Mouse (Mus musculus) megakaryocyte-erythroid progenitor cell, adult 5-6 weeks (primary cell): ENCODE measurements around the gene Sorbs1. TPM values are rescaled to one million over a fixed set of nuclear protein-coding genes. Genes with fewer than 3 reads are reported as not detected.

Experiments
- ATAC-seq: replicated peaks from 2 replicates; pipeline ENCODE4 v1.8.0; 2016; ENCODE audit warnings: mild to moderate bottlenecking, inconsistent platforms; ENCODE audit not compliant: severe bottlenecking, poor library complexity, low FRiP score, low TSS enrichment
- total RNA-seq, 2 experiments: library from RNA; stranded (forward) in 1 of 2; stranded (reverse) in 1 of 2; fragments of 200-1000, 215-1000 nt in 1 of 2; fragments of >200 nt in 1 of 2; fragmentation: Nextera tagmentation in 1 of 2; gene quantifications; 2 replicates each; pipeline ENCODE4 v1.2.3; 2014 to 2017

The Sorbs1 gene
- total RNA-seq, 2 experiments from 2014 or later: 13.9 to 30.4 TPM

- no peak for ATAC-seq
Measured at GRCm38 (mm10) chr19:40359712-40360394, 153.7 kb downstream of the Sorbs1 start.

DNA sequence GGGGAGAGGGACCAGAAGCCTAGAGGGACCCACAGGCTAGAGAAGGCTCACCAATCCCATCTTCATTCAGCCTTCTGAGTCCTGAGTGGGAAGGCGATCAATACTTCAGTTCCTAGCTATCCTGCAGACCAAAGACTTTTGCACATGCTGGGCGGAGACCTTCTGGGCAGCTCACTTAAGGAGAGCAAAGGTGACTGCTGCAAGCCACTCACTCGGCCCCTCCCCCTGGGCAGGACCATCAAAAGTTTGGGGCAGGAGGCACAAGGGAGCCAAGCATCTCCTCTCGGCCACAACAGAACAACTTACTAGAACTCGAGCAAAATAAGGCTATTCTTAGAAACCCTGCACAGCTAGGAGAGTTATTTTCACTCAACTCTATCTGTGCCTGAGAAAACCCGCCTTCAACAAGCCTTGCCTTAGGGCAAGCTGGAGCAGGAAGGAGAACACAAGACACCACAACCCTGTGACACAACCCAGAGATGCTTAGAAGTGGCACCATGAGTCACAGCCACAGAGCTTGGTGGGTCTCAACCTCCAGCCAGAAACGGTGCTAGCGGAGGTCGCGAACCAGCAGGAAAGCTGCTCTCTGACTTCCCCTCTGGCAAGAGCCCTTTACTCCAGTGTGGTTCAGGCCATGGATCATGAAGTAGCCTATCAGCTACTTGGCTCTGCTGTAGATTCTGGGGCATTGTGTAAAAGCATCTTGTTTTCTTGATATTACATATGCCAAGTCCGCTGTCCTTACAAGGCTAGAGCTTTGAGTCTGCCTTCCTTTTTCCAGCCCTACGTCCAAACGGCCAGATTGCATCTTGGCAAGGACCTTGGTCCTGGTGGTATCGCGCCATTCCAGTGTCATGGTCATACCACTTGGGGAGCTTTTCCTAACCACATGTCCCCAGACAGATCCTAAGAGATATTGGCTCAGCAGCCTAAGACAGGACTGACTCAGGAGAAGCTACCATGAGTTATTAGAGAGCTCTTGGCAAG is 156.8 kb downstream of the Sorbs1 start:
- no peak for ATAC-seq

DNA sequence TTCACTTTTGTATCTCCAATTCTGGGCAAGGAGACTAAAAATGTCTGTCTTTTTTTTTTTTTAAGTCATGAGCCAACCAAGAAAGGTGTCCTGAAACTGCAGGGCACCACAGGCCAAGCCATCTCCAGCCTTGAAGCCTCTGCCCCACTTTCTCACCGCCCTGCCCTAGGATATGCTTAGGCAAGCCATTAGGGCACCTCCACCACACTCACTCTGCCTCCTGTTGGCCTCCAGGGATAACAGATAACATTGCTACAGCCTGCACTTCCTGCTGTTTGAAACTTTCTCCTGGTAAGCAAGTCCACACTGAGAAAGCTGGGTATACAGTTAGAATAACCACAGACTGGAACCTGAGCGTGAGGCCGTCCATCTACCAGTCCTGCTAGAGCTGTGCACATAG is 158.5 kb downstream of the Sorbs1 start:
- ATAC-seq: no peak

DNA sequence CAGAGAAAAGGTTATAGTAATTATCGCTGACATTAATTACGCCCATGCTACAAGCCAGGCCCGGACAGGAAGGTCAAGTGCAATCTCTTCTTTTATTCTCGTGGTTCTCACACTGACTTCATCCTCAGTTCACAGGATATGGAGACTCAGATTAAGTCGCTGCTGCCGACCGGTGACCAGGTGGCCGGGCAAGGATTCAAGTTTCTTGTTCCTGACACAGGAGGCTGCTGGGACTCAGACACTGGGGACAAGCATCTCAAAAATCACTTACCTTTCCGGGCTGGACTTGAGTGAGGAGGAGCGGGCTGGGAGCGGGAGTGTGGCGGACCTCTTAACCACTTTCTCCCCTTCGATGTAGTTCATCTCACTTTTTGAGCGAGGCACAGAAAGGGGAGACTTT is 161.6 kb downstream of the Sorbs1 start:
- no peak for ATAC-seq

DNA sequence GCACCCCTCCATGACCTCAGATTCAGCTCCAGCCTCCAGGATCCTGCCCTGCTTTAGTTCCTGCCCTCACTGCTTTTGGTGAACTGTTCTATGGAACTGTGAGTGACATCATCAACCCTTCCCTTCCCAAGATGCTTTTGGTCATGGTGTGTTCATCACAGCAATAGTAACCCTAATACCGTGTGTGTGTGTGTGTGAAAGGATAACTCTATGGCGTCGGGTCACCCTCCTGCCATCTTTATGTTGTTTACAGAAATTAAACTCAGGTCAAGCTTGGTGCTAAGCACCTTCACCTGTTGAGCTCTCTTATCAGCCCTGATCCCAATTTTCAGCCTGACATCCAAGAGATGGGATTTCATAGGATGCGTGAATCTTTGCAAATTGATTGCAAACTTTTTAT is 162.7 kb downstream of the Sorbs1 start:
- ATAC-seq: no peak

DNA sequence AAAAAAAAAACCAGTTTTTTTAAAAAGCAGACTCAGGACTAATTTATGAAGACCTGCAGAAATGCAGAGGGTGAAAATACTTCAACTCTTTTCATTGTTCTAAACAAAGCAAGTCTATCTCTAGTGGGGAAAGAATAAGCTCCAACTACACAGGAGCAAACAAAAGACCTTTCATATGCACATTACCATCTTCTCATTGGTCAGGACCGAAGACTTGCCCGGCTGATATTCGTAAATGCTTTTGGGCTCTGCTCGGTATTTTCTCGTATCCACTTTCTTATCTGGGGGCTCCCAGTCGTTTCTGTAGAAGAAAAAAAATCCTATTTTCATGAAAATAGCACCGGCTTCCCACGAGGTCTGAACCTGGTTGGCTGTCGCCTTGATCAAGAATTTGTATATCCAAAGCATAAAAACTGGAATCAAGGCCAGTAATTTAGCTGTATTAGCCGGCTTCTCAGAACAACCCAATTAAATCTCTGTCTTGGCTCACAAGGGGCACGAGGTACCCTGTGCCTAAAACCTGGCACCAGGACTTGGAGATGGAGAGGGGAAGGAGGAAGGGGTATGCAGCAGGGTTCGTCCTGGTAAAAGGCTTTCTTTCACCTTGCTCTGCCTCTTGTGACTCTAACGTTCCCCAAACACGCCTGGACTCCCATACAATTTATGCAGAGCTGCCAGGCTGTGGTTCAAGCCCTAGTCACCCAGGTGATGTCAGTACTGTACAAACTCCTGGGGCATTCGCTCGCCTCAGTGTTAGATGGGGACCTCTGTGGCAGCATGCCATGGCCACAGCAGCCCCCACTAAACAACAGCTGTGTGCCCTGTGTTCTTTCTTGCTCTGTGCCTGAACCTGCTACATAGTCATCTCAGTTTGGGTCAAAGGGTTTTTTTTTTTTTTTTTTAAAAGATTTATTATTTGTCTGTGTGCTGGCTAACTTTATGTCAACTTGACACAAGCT is 163.6 kb downstream of the Sorbs1 start:
- ATAC-seq: no peak

- ATAC-seq: no peak
Measured at GRCm38 (mm10) chr19:40349281-40349680, 164.3 kb downstream of the Sorbs1 start.

DNA sequence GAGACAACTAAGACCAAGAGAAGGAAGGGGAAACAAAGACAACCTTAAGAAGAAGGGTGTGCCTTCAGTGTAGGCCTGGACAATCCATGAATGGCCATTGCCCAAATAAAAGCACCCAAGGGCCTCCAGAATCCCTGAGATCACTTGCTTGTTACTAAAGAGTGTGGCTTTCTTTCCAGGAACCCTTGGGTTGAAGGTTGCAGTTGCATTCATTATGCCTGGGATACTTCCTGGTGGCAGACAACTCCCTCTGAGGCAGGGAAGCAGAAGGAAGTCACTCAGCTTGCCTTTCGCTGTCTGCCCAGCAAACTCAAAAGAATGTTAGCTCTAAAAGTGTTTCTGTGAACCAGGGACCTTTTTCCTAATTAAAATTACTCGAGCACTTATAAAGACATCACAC is 164.9 kb downstream of the Sorbs1 start:
- no peak for ATAC-seq

DNA sequence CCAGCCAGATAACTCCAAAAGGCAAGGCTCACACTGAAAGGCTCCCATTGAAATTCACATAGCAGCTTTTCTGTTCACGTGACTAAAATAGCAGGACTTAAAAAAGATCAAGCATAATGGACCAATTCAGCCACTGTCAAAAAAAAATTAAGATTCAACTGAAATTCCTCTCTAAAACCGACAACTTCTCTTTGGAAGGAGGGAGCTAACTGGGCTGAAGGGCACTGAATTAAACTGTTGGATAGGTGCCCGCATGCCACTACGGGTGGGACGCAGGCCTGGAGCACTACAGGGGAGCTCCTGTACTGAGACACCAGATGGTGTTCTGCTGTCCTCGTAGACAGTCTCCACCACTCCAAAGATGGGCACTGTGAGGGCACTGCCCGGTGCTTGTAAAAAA is 165.4 kb downstream of the Sorbs1 start:
- ATAC-seq: no peak

- no peak for ATAC-seq
Measured at GRCm38 (mm10) chr19:40346908-40347307, 166.7 kb downstream of the Sorbs1 start.

- no peak for ATAC-seq
Measured at GRCm38 (mm10) chr19:40346232-40346844, 167.2 kb downstream of the Sorbs1 start.

DNA sequence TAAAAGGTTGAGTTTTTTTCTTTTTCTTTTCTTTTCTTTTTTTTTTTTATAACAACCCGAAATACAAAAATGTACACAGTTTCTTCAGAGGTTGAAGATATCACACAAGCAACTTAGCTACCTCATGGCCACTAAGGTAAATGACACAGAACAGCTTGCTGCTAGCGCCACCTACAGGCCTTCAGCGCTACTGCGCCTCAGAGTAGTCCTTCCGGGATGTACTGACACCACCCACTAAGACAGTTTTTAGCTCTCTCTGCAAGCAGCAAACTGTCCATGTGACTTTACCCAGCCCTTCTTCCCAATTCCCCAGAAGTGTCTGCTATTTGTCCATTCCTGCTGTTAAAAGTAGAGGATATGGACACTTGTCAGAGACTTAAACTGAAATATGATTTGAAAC is 167.9 kb downstream of the Sorbs1 start:
- peak; percentile 86 for ATAC-seq

- ATAC-seq: peak; percentile 87
Measured at GRCm38 (mm10) chr19:40343018-40343417, 170.6 kb downstream of the Sorbs1 start.

- no peak for ATAC-seq
Measured at GRCm38 (mm10) chr19:40341141-40341540, 172.4 kb downstream of the Sorbs1 start.

- ATAC-seq: no peak
Measured at GRCm38 (mm10) chr19:40336694-40337093, 176.9 kb downstream of the Sorbs1 start.

- ATAC-seq: no peak
Measured at GRCm38 (mm10) chr19:40333905-40334304, 179.7 kb downstream of the Sorbs1 start.

GRCm38 (mm10) chr19:40333081-40333480 is 180.5 kb downstream of the Sorbs1 start:
- no peak for ATAC-seq

DNA sequence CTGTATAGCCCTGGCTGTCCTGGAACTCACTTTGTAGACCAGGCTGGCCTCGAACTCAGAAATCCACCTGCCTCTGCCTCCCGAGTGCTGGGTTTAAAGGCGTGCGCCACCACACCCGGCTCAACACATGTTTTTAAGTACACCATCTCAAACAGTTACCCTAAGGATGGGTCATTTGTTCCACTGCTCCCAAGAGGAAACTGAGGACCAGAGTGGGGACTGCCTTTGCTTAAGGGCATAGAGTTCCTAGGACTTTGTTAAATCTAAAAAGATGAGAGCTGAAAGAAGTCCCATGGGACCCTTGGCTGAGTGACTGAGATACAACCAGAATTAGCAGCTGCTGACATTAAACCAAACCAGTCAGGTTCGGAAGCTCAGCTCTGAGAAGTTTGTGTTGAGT is 181.3 kb downstream of the Sorbs1 start:
- no peak for ATAC-seq

- no peak for ATAC-seq
Measured at GRCm38 (mm10) chr19:40331846-40332245, 181.7 kb downstream of the Sorbs1 start.
